Comparison of ENCODE assay signal across 19 mouse cellular contexts in the genomic region with DNA sequence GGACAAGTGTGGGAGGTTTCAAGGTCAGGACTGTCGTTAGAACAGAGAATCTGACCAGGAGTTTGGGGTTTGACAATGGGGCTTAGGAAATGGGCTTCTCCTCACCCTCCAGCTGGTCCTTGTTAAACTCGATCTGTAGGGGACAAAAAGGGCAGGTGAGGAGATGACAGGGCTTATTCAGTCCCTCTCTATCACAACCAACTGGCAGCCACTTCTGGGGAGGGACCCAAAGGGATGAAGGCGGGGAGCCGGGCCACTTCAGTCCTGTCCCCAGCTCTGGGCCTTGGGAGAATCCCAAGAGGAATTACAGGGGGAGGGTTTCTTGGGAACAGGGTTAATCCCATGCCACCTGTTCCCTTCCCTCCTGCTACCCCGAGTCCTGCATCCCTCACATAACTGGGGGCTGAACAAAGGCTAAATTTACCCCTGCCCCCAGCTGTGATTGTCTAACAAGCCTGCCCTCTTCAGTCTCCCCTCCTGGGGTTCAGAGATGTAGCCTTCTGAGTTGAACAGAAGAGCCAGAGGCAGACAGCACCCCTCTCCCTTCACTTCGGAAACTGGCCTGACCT. TPM values are rescaled to one million over a fixed set of nuclear protein-coding genes. Genes with fewer than 3 reads are reported as not detected.
DNase-seq lines count a peak whose midpoint lies in the region; ATAC-seq and TF ChIP-seq lines count a peak whose summit lies in the region.
"Had no signal": no experiment of that assay in that cellular context is flagged by ENCODE, and none has a peak within 500 bp of the region (broad histone marks: within the 10 kb centered on the region; RNA-seq: fewer than 3 reads in every experiment).

No protein-coding gene starts in this region.

- ATAC-seq in heart, embryonic 11.5 days (replicated peaks; ENCODE audit: insufficient number of reproducible peaks, low FRiP score, low TSS enrichment): no peak
- ATAC-seq in hindbrain, embryonic 16.5 days: no peak
- no peak for ATAC-seq in neural tube, embryonic 15.5 days (ENCODE audit: low FRiP score)
- ATAC-seq: forebrain, embryonic 15.5 days; liver, postnatal 0 days had no signal

- H3K4me3 ChIP-seq in heart, embryonic 11.5 days (ENCODE audit: low read depth, low read length): no peak overlapping the region
- no peak overlapping the region for H3K4me3 ChIP-seq in hindbrain, embryonic 16.5 days (ENCODE audit: low read length)
- H3K4me3 ChIP-seq in hindbrain, embryonic 10.5 days: no peak overlapping the region; the same call in 1 of the 2 replicates
- H3K4me3 ChIP-seq in testis, adult 2 months (ENCODE audit: control insufficient read depth, low read depth, low read length): no peak overlapping the region
- no peak overlapping the region for H3K4me3 ChIP-seq in neural tube, embryonic 15.5 days (replicated peaks)
- H3K4me3 ChIP-seq: forebrain, embryonic 15.5 days had no signal

- no peak overlapping the region for H3K27ac ChIP-seq in heart, embryonic 11.5 days (ENCODE audit: low read depth, low read length)
- no peak overlapping the region for H3K27ac ChIP-seq in hindbrain, embryonic 16.5 days (ENCODE audit: low read depth, low read length)
- H3K27ac ChIP-seq in hindbrain, embryonic 10.5 days: no peak overlapping the region
- peak overlapping the region; percentile 47 for H3K27ac ChIP-seq in testis, adult 2 months (ENCODE audit: control insufficient read depth, insufficient read depth, low read depth, low read length)
- H3K27ac ChIP-seq in neural tube, embryonic 15.5 days (replicated peaks): no peak overlapping the region
- H3K27ac ChIP-seq: forebrain, embryonic 15.5 days; hindbrain, embryonic 14.5 days; macrophage had no signal

- no peaks in the 10 kb centered on the region for H3K36me3 ChIP-seq in heart, embryonic 11.5 days (ENCODE audit: control insufficient read depth, insufficient read depth, low read length)
- H3K36me3 ChIP-seq in hindbrain, embryonic 16.5 days (ENCODE audit: control insufficient read depth, insufficient read depth, low read length): peaks cover under 1% of the 10 kb centered on the region
- H3K36me3 ChIP-seq in hindbrain, embryonic 10.5 days: peaks cover 10% of the 10 kb centered on the region
- no peaks in the 10 kb centered on the region for H3K36me3 ChIP-seq in testis, adult 2 months (ENCODE audit: control insufficient read depth, insufficient read depth, low read length)
- no peaks in the 10 kb centered on the region for H3K36me3 ChIP-seq in neural tube, embryonic 15.5 days

- 39% methylated on average over 6 of the region's 6 CpGs for WGBS in heart, embryonic 11.5 days (ENCODE audit: insufficient replicate concordance)
- WGBS in hindbrain, embryonic 16.5 days: 36% methylated on average over 6 of the region's 6 CpGs
- 34% methylated on average over 6 of the region's 6 CpGs for WGBS in hindbrain, embryonic 10.5 days
- WGBS in neural tube, embryonic 15.5 days: 44% methylated on average over 6 of the region's 6 CpGs

- DNase-seq in heart, adult 11 months: peak; percentile 92
- DNase-seq in hindbrain, embryonic 10.5 days (ENCODE audit: low spot score): no peak
- no peak for DNase-seq in testis, postnatal 14 days (ENCODE audit: low spot score)
- DNase-seq in adrenal gland, postnatal 25 days: no peak
- DNase-seq: adrenal gland, postnatal 14 days; B cell, adult 2 months; cerebellum, postnatal 36 days; gastrocnemius, postnatal 10 days; kidney, adult 9 months; liver, postnatal 0 days; right cerebral cortex, postnatal 4 days had no signal

- H3K4me2 ChIP-seq in heart, embryonic 11.5 days: no peak overlapping the region
- H3K4me2 ChIP-seq in hindbrain, embryonic 16.5 days (ENCODE audit: low read length): no peak overlapping the region
- 0 out of 2 replicates have a peak overlapping the region, but pooled peaks have one; percentile 85 for H3K4me2 ChIP-seq in neural tube, embryonic 15.5 days
- H3K4me2 ChIP-seq: forebrain, embryonic 15.5 days had no signal

- peaks cover 30% of the 10 kb centered on the region for H3K4me1 ChIP-seq in heart, embryonic 11.5 days (ENCODE audit: control insufficient read depth, insufficient read depth, low read length)
- peaks cover 35% of the 10 kb centered on the region for H3K4me1 ChIP-seq in hindbrain, embryonic 16.5 days (ENCODE audit: control insufficient read depth, insufficient read depth, low read depth, low read length)
- peaks cover 57% of the 10 kb centered on the region for H3K4me1 ChIP-seq in hindbrain, embryonic 10.5 days (replicated peaks)
- peaks cover 29% of the 10 kb centered on the region for H3K4me1 ChIP-seq in testis, adult 2 months (ENCODE audit: control insufficient read depth, insufficient read depth, low read length)
- peaks cover 51% of the 10 kb centered on the region for H3K4me1 ChIP-seq in neural tube, embryonic 15.5 days

- H3K9ac ChIP-seq in heart, embryonic 11.5 days (ENCODE audit: low read depth, low read length): no peak overlapping the region
- peak overlapping the region; percentile 40 for H3K9ac ChIP-seq in hindbrain, embryonic 16.5 days (ENCODE audit: low read depth, low read length)
- 0 out of 2 replicates have a peak overlapping the region, but pooled peaks have one; percentile 56 for H3K9ac ChIP-seq in neural tube, embryonic 15.5 days (replicated peaks)
- H3K9ac ChIP-seq: forebrain, embryonic 15.5 days; liver, postnatal 0 days had no signal

- H3K27me3 ChIP-seq in heart, embryonic 11.5 days (ENCODE audit: control insufficient read depth, insufficient read depth, low read length): no peaks in the 10 kb centered on the region
- no peaks in the 10 kb centered on the region for H3K27me3 ChIP-seq in hindbrain, embryonic 16.5 days (replicated peaks; ENCODE audit: control insufficient read depth, insufficient read depth, low read length)
- peaks cover 8% of the 10 kb centered on the region for H3K27me3 ChIP-seq in hindbrain, embryonic 10.5 days (ENCODE audit: insufficient read depth, poor library complexity, severe bottlenecking)
- no peaks in the 10 kb centered on the region for H3K27me3 ChIP-seq in testis, adult 2 months (ENCODE audit: control insufficient read depth, insufficient read depth, low read length)
- H3K27me3 ChIP-seq in neural tube, embryonic 15.5 days (replicated peaks): no peaks in the 10 kb centered on the region
- H3K27me3 ChIP-seq: forebrain, embryonic 15.5 days had no signal

- H3K9me3 ChIP-seq in heart, embryonic 11.5 days (replicated peaks; ENCODE audit: control insufficient read depth, low read length): no peaks in the 10 kb centered on the region
- H3K9me3 ChIP-seq in hindbrain, embryonic 16.5 days (ENCODE audit: control insufficient read depth, low read length): no peaks in the 10 kb centered on the region
- H3K9me3 ChIP-seq in hindbrain, embryonic 10.5 days: no peaks in the 10 kb centered on the region
- H3K9me3 ChIP-seq in neural tube, embryonic 15.5 days (replicated peaks): no peaks in the 10 kb centered on the region
- H3K9me3 ChIP-seq: forebrain, embryonic 15.5 days had no signal

- no peak for TF ChIP-seq POLR2A in testis, adult 2 months (IDR thresholded peaks at IDR 0.05; ENCODE audit: control insufficient read depth, low read depth, low read length)

- TF ChIP-seq CTCF in testis, adult 2 months (IDR thresholded peaks at IDR 0.05; ENCODE audit: control insufficient read depth, insufficient read depth, insufficient replicate concordance, low read depth, low read length): no peak

RNA-seq across cellular contexts. Expression of a gene that starts 1.9 kb away (rescaled TPM):
- 3.3 and 5.4 TPM in 2 replicates for polyA plus RNA-seq in heart, embryonic 11.5 days (2014; fragmentation: Nextera tagmentation; extraction: Ambion mirVana)
- polyA plus RNA-seq in hindbrain, embryonic 16.5 days (2015; fragmentation: Nextera tagmentation; extraction: Ambion mirVana): 6.7 and 7.1 TPM in 2 replicates
- 2.8 TPM in 2 replicates for polyA plus RNA-seq in hindbrain, embryonic 10.5 days (2016; fragmentation: Nextera tagmentation; extraction: Ambion mirVana)
- polyA plus RNA-seq in testis, adult 2 months (2012; rRNA removed): 20.3 and 23.2 TPM in 2 replicates
- polyA plus RNA-seq in neural tube, embryonic 15.5 days (2015; fragmentation: Nextera tagmentation; extraction: Ambion mirVana): 7.0 and 7.7 TPM in 2 replicates
- 5.0 and 6.9 TPM in 2 replicates for total RNA-seq in adrenal gland, postnatal 25 days (2021)
- total RNA-seq: monocyte, adult 5-6 weeks had no signal

RNA-seq across cellular contexts. Expression of a gene that starts 2.6 kb away (rescaled TPM):
- polyA plus RNA-seq in heart, embryonic 11.5 days (2014; fragmentation: Nextera tagmentation; extraction: Ambion mirVana): 1,242 and 1,345 TPM in 2 replicates
- polyA plus RNA-seq in hindbrain, embryonic 16.5 days (2015; fragmentation: Nextera tagmentation; extraction: Ambion mirVana): 946 and 1,028 TPM in 2 replicates
- 866 and 958 TPM in 2 replicates for polyA plus RNA-seq in hindbrain, embryonic 10.5 days (2016; fragmentation: Nextera tagmentation; extraction: Ambion mirVana)
- 191 and 248 TPM in 2 replicates for polyA plus RNA-seq in testis, adult 2 months (2012; rRNA removed)
- polyA plus RNA-seq in neural tube, embryonic 15.5 days (2015; fragmentation: Nextera tagmentation; extraction: Ambion mirVana): 999 and 1,090 TPM in 2 replicates
- 791 and 820 TPM in 2 replicates for total RNA-seq in adrenal gland, postnatal 25 days (2021)

RNA-seq across cellular contexts. Expression of a gene that starts 29.1 kb away (rescaled TPM):
- polyA plus RNA-seq in heart, embryonic 11.5 days (2014; fragmentation: Nextera tagmentation; extraction: Ambion mirVana): 14.5 and 18.7 TPM in 2 replicates
- 13.5 and 16.6 TPM in 2 replicates for polyA plus RNA-seq in hindbrain, embryonic 16.5 days (2015; fragmentation: Nextera tagmentation; extraction: Ambion mirVana)
- 20.2 and 22.0 TPM in 2 replicates for polyA plus RNA-seq in hindbrain, embryonic 10.5 days (2016; fragmentation: Nextera tagmentation; extraction: Ambion mirVana)
- 1.6 and 3.1 TPM in 2 replicates for polyA plus RNA-seq in testis, adult 2 months (2012; rRNA removed)
- 20.7 and 30.0 TPM in 2 replicates for polyA plus RNA-seq in neural tube, embryonic 15.5 days (2015; fragmentation: Nextera tagmentation; extraction: Ambion mirVana)
- total RNA-seq in adrenal gland, postnatal 25 days (2021): 18.1 and 22.9 TPM in 2 replicates

RNA-seq across cellular contexts. Expression of a gene that starts 37.5 kb away (rescaled TPM):
- 70.8 and 82.8 TPM in 2 replicates for polyA plus RNA-seq in heart, embryonic 11.5 days (2014; fragmentation: Nextera tagmentation; extraction: Ambion mirVana)
- polyA plus RNA-seq in hindbrain, embryonic 16.5 days (2015; fragmentation: Nextera tagmentation; extraction: Ambion mirVana): 136 and 168 TPM in 2 replicates
- polyA plus RNA-seq in hindbrain, embryonic 10.5 days (2016; fragmentation: Nextera tagmentation; extraction: Ambion mirVana): 72.2 and 106 TPM in 2 replicates
- 138 and 141 TPM in 2 replicates for polyA plus RNA-seq in testis, adult 2 months (2012; rRNA removed)
- polyA plus RNA-seq in neural tube, embryonic 15.5 days (2015; fragmentation: Nextera tagmentation; extraction: Ambion mirVana): 138 and 149 TPM in 2 replicates
- 107 and 125 TPM in 2 replicates for total RNA-seq in adrenal gland, postnatal 25 days (2021)

RNA-seq across cellular contexts. Expression of a gene that starts 51.0 kb away (rescaled TPM):
- polyA plus RNA-seq in heart, embryonic 11.5 days (2014; fragmentation: Nextera tagmentation; extraction: Ambion mirVana): 7.7 and 8.0 TPM in 2 replicates
- 16.7 and 17.0 TPM in 2 replicates for polyA plus RNA-seq in hindbrain, embryonic 16.5 days (2015; fragmentation: Nextera tagmentation; extraction: Ambion mirVana)
- polyA plus RNA-seq in hindbrain, embryonic 10.5 days (2016; fragmentation: Nextera tagmentation; extraction: Ambion mirVana): 16.9 and 19.9 TPM in 2 replicates
- 29.9 and 33.9 TPM in 2 replicates for polyA plus RNA-seq in testis, adult 2 months (2012; rRNA removed)
- polyA plus RNA-seq in neural tube, embryonic 15.5 days (2015; fragmentation: Nextera tagmentation; extraction: Ambion mirVana): 16.0 and 16.2 TPM in 2 replicates
- 9.1 and 13.6 TPM in 2 replicates for total RNA-seq in adrenal gland, postnatal 25 days (2021)
